In the genomic region with DNA sequence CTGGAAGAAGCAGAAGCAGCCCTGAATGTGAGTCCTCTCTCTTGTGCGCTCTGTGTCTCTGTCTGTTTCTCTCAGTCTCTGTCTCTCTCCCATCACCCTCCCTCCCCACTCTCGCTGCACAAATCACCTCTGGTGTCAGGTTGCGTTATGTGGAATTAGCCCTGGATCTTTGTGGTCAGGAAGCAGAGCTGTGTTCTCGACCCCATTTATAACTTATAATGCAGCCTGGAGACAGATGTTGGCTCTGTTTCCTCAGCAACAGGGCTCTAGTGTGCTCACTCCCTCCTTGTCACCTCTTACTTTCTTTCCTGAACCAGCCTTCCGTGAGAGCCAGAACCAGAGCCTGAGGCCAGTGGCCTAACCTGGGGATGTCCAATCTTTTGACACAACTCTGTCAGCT, we compare ENCODE assay signal across 19 mouse cellular contexts.
DNase-seq lines count a peak whose midpoint lies in the region; TF ChIP-seq lines count a peak whose summit lies in the region.
"Had no signal": no experiment of that assay in that cellular context is flagged by ENCODE, and none has a peak within 500 bp of the region (broad histone marks: within the 10 kb centered on the region; RNA-seq: fewer than 3 reads in every experiment).

No protein-coding gene starts in this region.

- no peak for TF ChIP-seq POLR2A in heart, adult 2 months (IDR thresholded peaks at IDR 0.05; ENCODE audit: insufficient read depth, low read depth, low read length)

- H3K9me3 ChIP-seq in heart, embryonic 10.5 days: no peaks in the 10 kb centered on the region
- no peaks in the 10 kb centered on the region for H3K9me3 ChIP-seq in limb, embryonic 10.5 days (replicated peaks)
- H3K9me3 ChIP-seq: embryonic facial prominence, embryonic 13.5 days; forebrain, embryonic 12.5 days; hindbrain, embryonic 15.5 days had no signal

- intact Hi-C loops in heart, adult 2 months (cut with DNase I): no loop called here

- H3K9ac ChIP-seq in heart, adult 2 months (ENCODE audit: low read depth, low read length): no peak overlapping the region
- H3K9ac ChIP-seq: embryonic facial prominence, embryonic 13.5 days; forebrain, embryonic 12.5 days; forebrain, postnatal 0 days; heart, embryonic 12.5 days; hindbrain, embryonic 15.5 days had no signal

- no peaks in the 10 kb centered on the region for H3K36me3 ChIP-seq in heart, embryonic 10.5 days
- H3K36me3 ChIP-seq in heart, adult 2 months (ENCODE audit: control insufficient read depth, insufficient read depth, low read length): no peaks in the 10 kb centered on the region
- H3K36me3 ChIP-seq in limb, embryonic 10.5 days: no peaks in the 10 kb centered on the region
- H3K36me3 ChIP-seq: embryonic facial prominence, embryonic 13.5 days; forebrain, embryonic 12.5 days; heart, embryonic 12.5 days; hindbrain, embryonic 15.5 days had no signal

- TF ChIP-seq EP300 in heart, adult 2 months (IDR thresholded peaks at IDR 0.05; ENCODE audit: insufficient read depth, low read depth, low read length): no peak

- H3K27ac ChIP-seq in heart, embryonic 10.5 days: no peak overlapping the region
- H3K27ac ChIP-seq in heart, adult 2 months: no peak overlapping the region
- peak overlapping the region; percentile 50; the same call in 1 of the 2 replicates for H3K27ac ChIP-seq in limb, embryonic 10.5 days
- H3K27ac ChIP-seq: embryonic facial prominence, embryonic 13.5 days; forebrain, embryonic 12.5 days; hindbrain, embryonic 15.5 days had no signal

- H3K4me1 ChIP-seq in heart, embryonic 10.5 days: no peaks in the 10 kb centered on the region
- no peaks in the 10 kb centered on the region for H3K4me1 ChIP-seq in heart, adult 2 months (ENCODE audit: control insufficient read depth, insufficient read depth, low read length)
- H3K4me1 ChIP-seq in limb, embryonic 10.5 days: peaks cover 13% of the 10 kb centered on the region
- H3K4me1 ChIP-seq: heart, embryonic 12.5 days; hindbrain, embryonic 15.5 days had no signal

- no peaks in the 10 kb centered on the region for H3K27me3 ChIP-seq in heart, embryonic 10.5 days (ENCODE audit: insufficient read depth, poor library complexity, severe bottlenecking)
- no peaks in the 10 kb centered on the region for H3K27me3 ChIP-seq in heart, adult 2 months (ENCODE audit: control insufficient read depth, insufficient read depth, low read length)
- no peaks in the 10 kb centered on the region for H3K27me3 ChIP-seq in limb, embryonic 10.5 days (ENCODE audit: low read depth, poor library complexity, severe bottlenecking)
- H3K27me3 ChIP-seq: embryonic facial prominence, embryonic 13.5 days; forebrain, embryonic 12.5 days; heart, embryonic 12.5 days; hindbrain, embryonic 15.5 days had no signal

- whole genome bisulfite sequencing in heart, embryonic 10.5 days: 53% methylated on average over 5 of the region's 5 CpGs
- WGBS in heart, adult 2 months: 56% methylated on average over 5 of the region's 5 CpGs
- WGBS in limb, embryonic 10.5 days: 32% methylated on average over 5 of the region's 5 CpGs

- H3K79me2 ChIP-seq in heart, adult 2 months (replicated peaks; ENCODE audit: control insufficient read depth, insufficient read depth, low read length): no peaks in the 10 kb centered on the region

- no peak overlapping the region for H3K4me3 ChIP-seq in heart, embryonic 10.5 days
- H3K4me3 ChIP-seq in heart, adult 2 months: no peak overlapping the region
- H3K4me3 ChIP-seq in limb, embryonic 10.5 days: no peak overlapping the region
- H3K4me3 ChIP-seq: embryonic facial prominence, embryonic 13.5 days; forebrain, embryonic 12.5 days; heart, embryonic 12.5 days; hindbrain, embryonic 15.5 days had no signal

- TF ChIP-seq CTCF in heart, adult 2 months (IDR thresholded peaks at IDR 0.05): no peak

- DNase-seq in embryo, embryonic 10 days (ENCODE audit: low spot score): peak; percentile 16
- DNase-seq in embryo, embryonic 11 days: no peak
- DNase-seq in heart, embryonic 10.5 days (ENCODE audit: low spot score): peak; percentile 69
- no peak for DNase-seq in heart, adult 2 months
- DNase-seq in limb, embryonic 10.5 days (ENCODE audit: low spot score): no peak
- peak; percentile 34 for DNase-seq in mesoderm, embryonic 11.5 days (ENCODE audit: low read depth, low spot score)
- no peak for DNase-seq in frontal cortex, postnatal 36 days (ENCODE audit: low spot score in 2 of 2)
- DNase-seq: adrenal gland, postnatal 10 days; cerebellum, adult 11 months; cerebellum, adult 8-10 months; cerebellum, postnatal 14 days; forebrain, postnatal 0 days; gastrocnemius, postnatal 36 days; heart, adult 18-20 months; heart, postnatal 36 days had no signal

Comparison
In these comparisons a context has a peak if more than half of its experiments do, and no peak if none do; other contexts are left out.
1. DNase-seq: peak in embryo, embryonic 10 days (single experiment), heart, embryonic 10.5 days (single experiment) and mesoderm, embryonic 11.5 days (single experiment); none in embryo, embryonic 11 days (single experiment), heart, adult 2 months (0 of 2), limb, embryonic 10.5 days (single experiment) and frontal cortex, postnatal 36 days (0 of 2).